Mouse (Mus musculus) liver, adult 2 months (tissue): ENCODE measurements around the gene Rhbdd1. TPM values are rescaled to one million over a fixed set of nuclear protein-coding genes. Genes with fewer than 3 reads are reported as not detected.

Source experiments
- DNase-seq: peaks from one replicate; pipeline ENCODE4 v3.0.0-alpha.2; 2011; ENCODE audit warnings: low read depth, low spot score; ENCODE audit errors: extremely low read depth
- H3K27ac ChIP-seq: fragments of 200-500 bp; replicated peaks from 2 replicates; pipeline ENCODE4 v1.5.1; 2012; ENCODE audit warnings: low read depth, mild to moderate bottlenecking, control low read depth, inconsistent platforms, low read length; ENCODE audit not compliant: insufficient read depth
- H3K27me3 ChIP-seq: fragments of 200-500 bp; 2 replicates; pipeline ENCODE4 v1.6.1; 2012; ENCODE audit warnings: mild to moderate bottlenecking, moderate library complexity, low read length, inconsistent platforms; ENCODE audit not compliant: control insufficient read depth, insufficient read depth
- H3K36me3 ChIP-seq: fragments of 200-500 bp; 2 replicates; pipeline ENCODE4 v1.6.1; 2012; ENCODE audit warnings: low read length, inconsistent platforms; ENCODE audit not compliant: control insufficient read depth, insufficient read depth
- H3K4me1 ChIP-seq: fragments of 200-500 bp; 2 replicates; pipeline ENCODE4 v1.6.1; 2011; ENCODE audit warnings: low read length; ENCODE audit not compliant: control insufficient read depth, insufficient read depth
- H3K4me3 ChIP-seq: fragments of 200-500 bp; 2 replicates; pipeline ENCODE4 v1.5.1; 2011; ENCODE audit warnings: low read depth, mild to moderate bottlenecking, control low read depth, low read length, moderate library complexity; ENCODE audit not compliant: insufficient read depth
- H3K79me2 ChIP-seq: fragments of 200-500 bp; 2 replicates; pipeline ENCODE4 v1.6.1; 2012; ENCODE audit warnings: inconsistent platforms, mild to moderate bottlenecking, low read length, moderate library complexity; ENCODE audit not compliant: control insufficient read depth, insufficient read depth
- H3K9ac ChIP-seq: fragments of 200-500 bp; 2 replicates; pipeline ENCODE4 v1.6.1; 2012; ENCODE audit warnings: low read depth, mild to moderate bottlenecking, control low read depth, inconsistent platforms, low read length
- CTCF ChIP-seq: fragments of 200-500 bp; IDR thresholded peaks from 2 replicates; pipeline ENCODE4 v1.5.1; 2011; ENCODE audit warnings: low read depth, low read length, control low read depth
- POLR2A ChIP-seq: fragments of 200-500 bp; IDR thresholded peaks from 2 replicates; pipeline ENCODE4 v1.6.1; 2011; ENCODE audit warnings: low read length, control low read depth; ENCODE audit not compliant: insufficient read depth; ENCODE audit errors: extremely low read depth
- WGBS: fragments of 180-500 bp; shearing (Covaris S2); methylation state at CpG from one replicate; pipeline ENCODE4 v1.1.7; 2018; 5-methylcytosine and 5-hydroxymethylcytosine counted together
- polyA plus RNA-seq: library from polyadenylated mRNA; depleted of rRNA; stranded (reverse); fragments of >200 nt; gene quantifications from 2 replicates; pipeline ENCODE4 v1.2.3, GENCODE M21; 2012; rRNA removed
- total RNA-seq: library from RNA; depleted of rRNA; stranded (reverse); fragments of >200 nt; gene quantifications from 2 replicates; pipeline ENCODE4 v1.2.3, GENCODE M21; 2014; rRNA removed

The Rhbdd1 gene
- 10.9 and 12.1 TPM in 2 replicates for total RNA-seq
- 10.9 and 11.4 TPM in 2 replicates for polyA plus RNA-seq

DNA sequence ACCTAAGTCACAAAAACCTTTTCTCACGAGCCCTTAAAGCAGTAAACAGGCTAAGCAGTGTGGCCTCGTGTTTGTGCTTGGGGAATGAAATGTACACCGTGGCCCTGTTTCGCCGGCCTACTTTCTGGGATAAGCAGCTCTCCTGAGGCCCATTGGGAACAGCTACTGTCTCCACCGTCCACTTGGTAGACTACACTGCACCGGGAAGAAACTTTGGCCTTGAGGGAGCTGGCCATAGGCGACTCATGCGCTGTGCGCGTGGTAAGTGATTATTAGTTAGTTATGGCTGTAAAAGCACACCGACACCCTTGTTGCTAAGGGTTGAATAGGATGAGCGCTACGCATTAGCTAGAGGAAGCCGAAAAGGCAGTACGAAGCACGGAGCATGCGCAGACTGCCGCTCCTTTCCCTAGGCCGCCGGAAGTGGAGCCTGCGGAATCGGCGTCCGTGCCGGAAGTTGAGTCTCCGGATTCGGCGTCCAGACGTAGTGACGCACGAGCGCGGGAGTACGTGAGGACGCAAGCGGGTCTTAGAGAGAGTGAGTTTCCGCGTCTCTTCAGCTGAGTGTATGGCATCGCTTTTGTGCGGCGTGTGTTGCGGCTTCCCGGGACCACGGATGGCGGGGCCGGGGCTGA, at the start of gene Rhbdd1:
Rhbdd1 (plus strand) TSS at position 342 of the 635 bp plus-strand sequence.
- no peaks in the 10 kb centered on the region for H3K36me3 ChIP-seq
- H3K79me2 ChIP-seq, result peaks cover 10% of the 10 kb centered on the region; the same call in 1 of the 2 replicates
- H3K27me3 ChIP-seq, result no peaks in the 10 kb centered on the region
- H3K4me1 ChIP-seq, result peaks cover 2% of the 10 kb centered on the region
- H3K27ac ChIP-seq, result peak within 1 kb of the TSS; percentile 68
- peak within 1 kb of the TSS; percentile 87 for H3K9ac ChIP-seq
- peak; percentile 92 for DNase-seq
- TF ChIP-seq POLR2A, result peak; percentile 49; the same call in 1 of the 2 replicates
- TF ChIP-seq CTCF, result no peak
- 4% methylated on average over 47 of the region's 47 CpGs for WGBS
- H3K4me3 ChIP-seq, result peak within 1 kb of the TSS; percentile 81

DNA sequence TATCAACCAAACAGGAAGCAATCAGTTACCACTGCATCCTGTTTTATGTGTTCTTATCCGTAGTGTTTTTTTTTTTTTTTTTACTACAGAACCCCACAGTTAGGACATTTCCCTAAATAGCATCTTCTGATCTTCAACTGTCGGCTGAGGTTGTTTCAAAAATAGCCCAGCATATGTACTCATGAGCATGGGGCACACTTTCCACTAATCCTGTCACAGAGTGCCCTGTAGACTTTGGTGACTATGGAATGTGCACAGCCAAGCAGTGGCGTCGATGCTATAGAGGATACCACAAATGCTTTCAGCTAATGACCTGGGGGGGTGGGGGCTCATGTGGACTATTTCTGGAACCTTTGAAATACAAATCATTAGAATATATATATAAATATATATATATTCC, 48.7 kb upstream of the Rhbdd1 start:
- no peak overlapping the region for H3K9ac ChIP-seq

DNA sequence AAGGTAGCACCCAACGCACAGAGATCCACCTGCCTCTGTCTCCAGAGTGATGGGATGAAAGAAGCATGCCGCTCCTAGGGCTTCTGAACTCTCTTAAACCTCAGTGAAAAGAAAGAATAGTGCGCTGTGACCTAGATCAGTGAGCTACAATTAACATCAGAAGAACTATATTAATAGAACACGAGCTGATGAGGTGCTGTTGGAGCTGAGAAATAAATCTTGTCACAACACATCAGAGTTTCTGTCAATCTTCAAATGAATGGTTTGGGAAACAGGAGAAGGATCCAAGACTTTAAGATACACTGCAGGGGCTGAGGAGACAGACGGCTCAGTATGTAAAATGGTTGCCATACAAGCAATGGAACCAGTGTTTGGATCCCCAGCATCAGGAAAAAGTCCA, 44.0 kb upstream of the Rhbdd1 start:
- peaks cover 14% of the 10 kb centered on the region; the same call in 1 of the 2 replicates for H3K79me2 ChIP-seq
- H3K27me3 ChIP-seq, result no peaks in the 10 kb centered on the region
- H3K27ac ChIP-seq, result no peak overlapping the region
- no peak overlapping the region for H3K4me3 ChIP-seq
- H3K9ac ChIP-seq, result no peak overlapping the region
- H3K36me3 ChIP-seq, result peaks cover 22% of the 10 kb centered on the region
- TF ChIP-seq CTCF (no peak), POLR2A (no peak)
- H3K4me1 ChIP-seq, result peaks cover 3% of the 10 kb centered on the region
- WGBS, result 90% methylated on average over 5 of the region's 5 CpGs
- no peak for DNase-seq

More for the DNA sequence above, 48.7 kb upstream of the Rhbdd1 start:
- no peak for DNase-seq
- no peak for TF ChIP-seq POLR2A
- no peak for TF ChIP-seq CTCF
- 72% methylated on average over 4 of the region's 4 CpGs for WGBS
- H3K27me3 ChIP-seq, result no peaks in the 10 kb centered on the region
- no peak overlapping the region for H3K4me3 ChIP-seq
- peaks cover 8% of the 10 kb centered on the region; the same call in 1 of the 2 replicates for H3K79me2 ChIP-seq
- peaks cover 3% of the 10 kb centered on the region; the same call in 1 of the 2 replicates for H3K4me1 ChIP-seq
- no peak overlapping the region for H3K27ac ChIP-seq
- peaks cover 8% of the 10 kb centered on the region for H3K36me3 ChIP-seq

DNA sequence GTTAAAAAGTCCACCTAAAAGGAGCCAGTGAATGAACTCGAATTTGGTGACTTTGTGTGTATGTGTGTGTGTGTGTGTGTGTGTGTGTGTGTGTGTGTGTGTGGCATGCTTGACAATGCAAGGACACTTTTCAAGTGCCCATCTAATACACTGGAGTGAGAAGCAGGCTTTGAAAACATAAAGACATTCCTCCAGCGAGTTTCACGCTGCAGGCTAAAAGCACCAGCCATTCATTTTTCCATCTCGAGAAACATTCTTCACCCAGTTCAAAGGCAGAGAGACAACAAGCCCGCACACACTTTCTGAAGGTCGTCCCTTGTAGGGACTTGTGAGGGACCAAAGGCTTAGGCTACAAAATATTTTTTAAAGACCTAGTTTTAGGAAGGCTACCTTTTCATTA, 42.7 kb upstream of the Rhbdd1 start:
- Histone ChIP-seq H3K79me2 (peaks cover 17% of the 10 kb centered on the region; the same call in 1 of the 2 replicates), H3K36me3 (peaks cover 30% of the 10 kb centered on the region), H3K9ac (no peak overlapping the region), H3K4me3 (no peak overlapping the region), H3K27me3 (no peaks in the 10 kb centered on the region), H3K27ac (no peak overlapping the region), H3K4me1 (peaks cover 3% of the 10 kb centered on the region)
- 71% methylated on average over 6 of the region's 6 CpGs for WGBS
- no peak for DNase-seq
- no peak for TF ChIP-seq POLR2A
- no peak for TF ChIP-seq CTCF

DNA sequence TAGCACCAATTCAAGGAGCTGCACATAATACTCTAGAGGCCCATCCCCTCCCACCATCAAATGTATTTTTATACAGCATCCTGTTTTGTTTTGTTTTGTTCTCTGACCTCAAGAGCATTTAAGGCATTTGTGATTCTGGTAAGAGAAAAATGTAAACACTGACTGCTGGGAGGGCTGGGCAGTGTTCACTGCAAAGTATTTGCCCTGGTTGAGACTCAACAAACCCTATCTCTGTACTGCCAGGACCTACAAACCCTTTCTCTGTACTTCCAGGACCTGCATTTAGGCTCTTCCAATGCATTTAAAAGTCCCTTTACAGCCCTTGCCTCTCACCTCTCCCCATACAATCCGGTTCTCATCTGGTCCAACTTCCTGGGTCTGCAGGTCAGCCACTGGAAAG, 41.9 kb upstream of the Rhbdd1 start:
- peaks cover 31% of the 10 kb centered on the region for H3K36me3 ChIP-seq
- TF ChIP-seq CTCF, result no peak
- TF ChIP-seq POLR2A, result no peak
- WGBS, result 30% methylated on average over 1 of the region's 1 CpGs
- DNase-seq, result peak; percentile 31
- H3K27me3 ChIP-seq, result no peaks in the 10 kb centered on the region
- no peak overlapping the region for H3K9ac ChIP-seq
- peaks cover 18% of the 10 kb centered on the region; the same call in 1 of the 2 replicates for H3K79me2 ChIP-seq
- no peak overlapping the region for H3K4me3 ChIP-seq
- no peak overlapping the region for H3K27ac ChIP-seq
- H3K4me1 ChIP-seq, result peaks cover 3% of the 10 kb centered on the region

DNA sequence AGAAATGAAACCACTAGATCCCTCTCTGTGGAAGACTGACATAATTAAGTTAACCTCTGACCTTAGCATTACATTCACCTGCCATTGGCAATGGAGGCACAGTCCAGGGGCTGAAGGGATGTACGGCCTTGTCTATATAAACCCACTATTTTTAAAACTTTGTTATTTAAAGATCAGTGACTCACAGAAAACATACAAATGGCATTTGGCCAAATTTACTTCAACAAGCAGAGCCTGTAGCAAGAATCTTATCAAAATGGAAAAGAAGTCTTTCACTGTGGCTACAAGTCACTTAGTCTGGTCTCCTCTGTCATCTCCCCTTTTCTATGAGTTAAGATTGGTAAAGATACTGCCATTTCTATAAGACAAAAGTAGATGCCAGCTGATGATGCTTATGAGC, 36.5 kb upstream of the Rhbdd1 start:
- Histone ChIP-seq H3K4me1 (peaks cover 12% of the 10 kb centered on the region), H3K36me3 (peaks cover 25% of the 10 kb centered on the region), H3K4me3 (no peak overlapping the region), H3K79me2 (peaks cover 17% of the 10 kb centered on the region; the same call in 1 of the 2 replicates), H3K27ac (no peak overlapping the region), H3K27me3 (no peaks in the 10 kb centered on the region), H3K9ac (no peak overlapping the region)
- no peak for DNase-seq
- no peak for TF ChIP-seq CTCF
- TF ChIP-seq POLR2A, result no peak
- WGBS, result 26% methylated on average over 1 of the region's 1 CpGs
